ENCODE assay signal across 16 mouse cellular contexts in genomic region chr10:24191977-24192376, GRCm38 (mm10). TPM values are rescaled to one million over a fixed set of nuclear protein-coding genes. Genes with fewer than 3 reads are reported as not detected.
DNase-seq lines count a peak whose midpoint lies in the region; ATAC-seq and TF ChIP-seq lines count a peak whose summit lies in the region.
"Had no signal": no experiment of that assay in that cellular context is flagged by ENCODE, and none has a peak within 500 bp of the region (broad histone marks: within the 10 kb centered on the region; RNA-seq: fewer than 3 reads in every experiment).

No protein-coding gene starts in this region.

- H3K27ac ChIP-seq in hindbrain, embryonic 15.5 days (replicated peaks): no peak overlapping the region
- no peak overlapping the region for H3K27ac ChIP-seq in hindbrain, embryonic 11.5 days (ENCODE audit: low read depth, low read length)
- H3K27ac ChIP-seq in midbrain, embryonic 15.5 days: no peak overlapping the region
- no peak overlapping the region for H3K27ac ChIP-seq in midbrain, embryonic 10.5 days (replicated peaks)
- no peak overlapping the region for H3K27ac ChIP-seq in midbrain, postnatal 0 days (ENCODE audit: low read depth, low read length)
- H3K27ac ChIP-seq: embryonic facial prominence, embryonic 15.5 days; heart, embryonic 13.5 days; stomach, embryonic 15.5 days had no signal

- H3K4me2 ChIP-seq in hindbrain, embryonic 15.5 days: no peak overlapping the region
- no peak overlapping the region for H3K4me2 ChIP-seq in hindbrain, embryonic 11.5 days (replicated peaks; ENCODE audit: low read depth, low read length)
- no peak overlapping the region for H3K4me2 ChIP-seq in midbrain, embryonic 15.5 days
- H3K4me2 ChIP-seq in midbrain, postnatal 0 days (ENCODE audit: low read depth, low read length, poor library complexity, severe bottlenecking): no peak overlapping the region
- H3K4me2 ChIP-seq: embryonic facial prominence, embryonic 15.5 days; heart, embryonic 13.5 days; liver, embryonic 11.5 days; stomach, embryonic 15.5 days had no signal

- peak; percentile 81 for TF ChIP-seq CTCF in midbrain, postnatal 0 days (IDR thresholded peaks at IDR 0.05)

- H3K9me3 ChIP-seq in hindbrain, embryonic 15.5 days: no peaks in the 10 kb centered on the region; the same call in 1 of the 2 replicates
- no peaks in the 10 kb centered on the region for H3K9me3 ChIP-seq in hindbrain, embryonic 11.5 days (ENCODE audit: control insufficient read depth, low read length)
- H3K9me3 ChIP-seq in midbrain, embryonic 15.5 days: no peaks in the 10 kb centered on the region
- 0 out of 2 replicates have a peak, but pooled peaks cover 3% of the 10 kb centered on the region for H3K9me3 ChIP-seq in midbrain, embryonic 10.5 days (replicated peaks)
- H3K9me3 ChIP-seq in midbrain, postnatal 0 days (ENCODE audit: low read length): 0 out of 2 replicates have a peak, but pooled peaks cover 3% of the 10 kb centered on the region
- H3K9me3 ChIP-seq: embryonic facial prominence, embryonic 15.5 days; heart, embryonic 13.5 days; stomach, embryonic 15.5 days had no signal

- ATAC-seq in hindbrain, embryonic 15.5 days (ENCODE audit: low FRiP score, low read depth): peak; percentile 75; the same call in 1 of the 2 replicates
- ATAC-seq in hindbrain, embryonic 11.5 days (ENCODE audit: low FRiP score): no peak
- ATAC-seq in midbrain, embryonic 15.5 days (replicated peaks): peak; percentile 75
- 0 out of 2 replicates have a peak, but pooled peaks have one; percentile 27 for ATAC-seq in midbrain, postnatal 0 days (ENCODE audit: low FRiP score)

- WGBS in hindbrain, embryonic 15.5 days: 61% methylated on average over 1 of the region's 1 CpGs
- 50% methylated on average over 1 of the region's 1 CpGs for WGBS in hindbrain, embryonic 11.5 days
- WGBS in midbrain, embryonic 15.5 days: 70% methylated on average over 1 of the region's 1 CpGs
- 59% methylated on average over 1 of the region's 1 CpGs for WGBS in midbrain, embryonic 10.5 days
- WGBS in midbrain, postnatal 0 days: 65% methylated on average over 1 of the region's 1 CpGs

- no peak for DNase-seq in hindbrain, embryonic 11.5 days (ENCODE audit: low spot score)
- DNase-seq in midbrain, embryonic 10.5 days (ENCODE audit: low spot score): no peak
- DNase-seq in brain, adult 2 months (ENCODE audit: low read depth, low spot score): peak; percentile 57
- DNase-seq in midbrain, postnatal 0 days (ENCODE audit: low spot score): peak; percentile 58
- DNase-seq in right cerebral cortex, postnatal 36 days (ENCODE audit: low spot score in 2 of 2): no peak
- DNase-seq: adrenal gland, postnatal 14 days; cerebellum, adult 9-10 months; kidney, adult 2 months; right cerebral cortex, postnatal 25 days had no signal

- no peak overlapping the region for H3K4me3 ChIP-seq in hindbrain, embryonic 15.5 days
- no peak overlapping the region for H3K4me3 ChIP-seq in hindbrain, embryonic 11.5 days (ENCODE audit: low read depth, low read length)
- H3K4me3 ChIP-seq in midbrain, embryonic 15.5 days: no peak overlapping the region
- H3K4me3 ChIP-seq in midbrain, embryonic 10.5 days: no peak overlapping the region
- H3K4me3 ChIP-seq in midbrain, postnatal 0 days (ENCODE audit: low read depth, low read length): no peak overlapping the region
- H3K4me3 ChIP-seq: embryonic facial prominence, embryonic 15.5 days; heart, embryonic 13.5 days; stomach, embryonic 15.5 days had no signal

- H3K27me3 ChIP-seq in hindbrain, embryonic 15.5 days: no peaks in the 10 kb centered on the region
- H3K27me3 ChIP-seq in hindbrain, embryonic 11.5 days (ENCODE audit: control insufficient read depth, insufficient read depth, low read length): no peaks in the 10 kb centered on the region
- H3K27me3 ChIP-seq in midbrain, embryonic 15.5 days (replicated peaks): no peaks in the 10 kb centered on the region
- H3K27me3 ChIP-seq in midbrain, embryonic 10.5 days (ENCODE audit: low read depth, poor library complexity, severe bottlenecking): no peaks in the 10 kb centered on the region
- no peaks in the 10 kb centered on the region for H3K27me3 ChIP-seq in midbrain, postnatal 0 days (ENCODE audit: insufficient read depth, low read length)
- H3K27me3 ChIP-seq: embryonic facial prominence, embryonic 15.5 days; heart, embryonic 13.5 days; stomach, embryonic 15.5 days had no signal

- H3K36me3 ChIP-seq in hindbrain, embryonic 15.5 days: peaks cover 16% of the 10 kb centered on the region; the same call in 1 of the 2 replicates
- no peaks in the 10 kb centered on the region for H3K36me3 ChIP-seq in hindbrain, embryonic 11.5 days (ENCODE audit: control insufficient read depth, insufficient read depth, low read length)
- 0 out of 2 replicates have a peak, but pooled peaks cover 4% of the 10 kb centered on the region for H3K36me3 ChIP-seq in midbrain, embryonic 15.5 days (replicated peaks)
- peaks cover 3% of the 10 kb centered on the region; the same call in 1 of the 2 replicates for H3K36me3 ChIP-seq in midbrain, embryonic 10.5 days
- H3K36me3 ChIP-seq in midbrain, postnatal 0 days (ENCODE audit: insufficient read depth, low read length): peaks cover 5% of the 10 kb centered on the region; the same call in 1 of the 2 replicates

- H3K9ac ChIP-seq in hindbrain, embryonic 15.5 days: no peak overlapping the region
- no peak overlapping the region for H3K9ac ChIP-seq in hindbrain, embryonic 11.5 days (ENCODE audit: low read depth, low read length)
- H3K9ac ChIP-seq in midbrain, embryonic 15.5 days: no peak overlapping the region
- H3K9ac ChIP-seq in midbrain, postnatal 0 days (replicated peaks; ENCODE audit: low read length, poor library complexity, severe bottlenecking): no peak overlapping the region
- H3K9ac ChIP-seq: embryonic facial prominence, embryonic 15.5 days; heart, embryonic 13.5 days; stomach, embryonic 15.5 days had no signal

- no peaks in the 10 kb centered on the region for H3K4me1 ChIP-seq in hindbrain, embryonic 15.5 days (replicated peaks)
- no peaks in the 10 kb centered on the region for H3K4me1 ChIP-seq in hindbrain, embryonic 11.5 days (replicated peaks; ENCODE audit: control insufficient read depth, insufficient read depth, low read length)
- H3K4me1 ChIP-seq in midbrain, embryonic 15.5 days: no peaks in the 10 kb centered on the region
- H3K4me1 ChIP-seq in midbrain, embryonic 10.5 days: peaks cover 3% of the 10 kb centered on the region; the same call in 1 of the 2 replicates
- no peaks in the 10 kb centered on the region for H3K4me1 ChIP-seq in midbrain, postnatal 0 days (ENCODE audit: insufficient read depth, low read length)
- H3K4me1 ChIP-seq: heart, embryonic 13.5 days; stomach, embryonic 15.5 days had no signal

RNA-seq across cellular contexts. Expression of gene Moxd1, which starts 31.3 kb away (rescaled TPM):
- polyA plus RNA-seq in hindbrain, embryonic 15.5 days (2015; fragmentation: Nextera tagmentation; extraction: Ambion mirVana): 6.8 TPM in 2 replicates
- 18.3 and 20.2 TPM in 2 replicates for polyA plus RNA-seq in hindbrain, embryonic 11.5 days (2014; fragmentation: Nextera tagmentation; extraction: Ambion mirVana)
- polyA plus RNA-seq in midbrain, embryonic 15.5 days (2015; fragmentation: Nextera tagmentation; extraction: Ambion mirVana): 1.2 and 1.8 TPM in 2 replicates
- 3.7 and 5.5 TPM in 2 replicates for polyA plus RNA-seq in midbrain, embryonic 10.5 days (2016; fragmentation: Nextera tagmentation; extraction: Ambion mirVana)
- total RNA-seq in midbrain, postnatal 0 days (2014; rRNA removed): 5.1 and 10.8 TPM in 2 replicates
- polyA plus RNA-seq in midbrain, postnatal 0 days (2015; fragmentation: Nextera tagmentation; extraction: Ambion mirVana): 1.1 and 1.4 TPM in 2 replicates
- total RNA-seq: megakaryocyte-erythroid progenitor cell, adult 5-6 weeks had no signal

RNA-seq across cellular contexts. Expression of gene Stx7, which starts 42.9 kb away (rescaled TPM):
- 296 and 313 TPM in 2 replicates for polyA plus RNA-seq in hindbrain, embryonic 15.5 days (2015; fragmentation: Nextera tagmentation; extraction: Ambion mirVana)
- polyA plus RNA-seq in hindbrain, embryonic 11.5 days (2014; fragmentation: Nextera tagmentation; extraction: Ambion mirVana): 120 and 131 TPM in 2 replicates
- polyA plus RNA-seq in midbrain, embryonic 15.5 days (2015; fragmentation: Nextera tagmentation; extraction: Ambion mirVana): 321 and 340 TPM in 2 replicates
- 52.7 and 72.1 TPM in 2 replicates for polyA plus RNA-seq in midbrain, embryonic 10.5 days (2016; fragmentation: Nextera tagmentation; extraction: Ambion mirVana)
- 144 and 180 TPM in 2 replicates for total RNA-seq in midbrain, postnatal 0 days (2014; rRNA removed)
- polyA plus RNA-seq in midbrain, postnatal 0 days (2015; fragmentation: Nextera tagmentation; extraction: Ambion mirVana): 349 and 358 TPM in 2 replicates

Comparison
In these comparisons a context has a peak if more than half of its experiments do, and no peak if none do; other contexts are left out.
1. DNase-seq: peak in brain, adult 2 months (single experiment) and midbrain, postnatal 0 days (single experiment); none in hindbrain, embryonic 11.5 days (single experiment), midbrain, embryonic 10.5 days (single experiment) and right cerebral cortex, postnatal 36 days (0 of 2).